Mouse (Mus musculus): Measurements from ENCODE around the gene Lhx5.

Gene Lhx5

DNA sequence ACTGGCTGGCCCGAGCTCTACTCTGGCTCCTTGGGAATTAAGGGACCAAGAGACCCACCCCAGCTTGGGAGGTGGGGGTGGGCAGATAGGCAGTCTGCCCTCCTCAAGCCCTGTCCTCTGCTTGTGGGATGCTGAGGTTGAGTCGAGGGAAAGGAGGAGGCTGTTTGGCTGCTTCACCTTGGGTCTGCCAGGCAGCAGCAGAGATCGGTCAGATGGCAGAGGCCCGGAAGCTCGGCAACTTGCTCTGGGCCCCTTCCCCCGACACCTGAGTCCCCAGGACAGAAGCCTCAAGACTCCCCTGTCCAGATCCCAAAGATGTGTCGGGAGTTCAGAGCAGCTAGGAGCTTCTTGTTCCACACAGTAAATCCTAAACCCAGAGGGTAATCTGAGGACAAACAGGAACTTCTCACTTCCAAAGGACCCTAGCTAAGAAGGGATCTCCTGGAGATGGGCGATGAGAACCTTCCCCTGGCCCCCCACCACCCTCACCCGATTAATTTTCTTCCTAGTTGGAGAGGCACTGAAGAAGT lies 1.1 kb downstream of the Lhx5 start:
- DNase-seq (ENCODE audit: low spot score in 2 of 2), result no peak

DNA sequence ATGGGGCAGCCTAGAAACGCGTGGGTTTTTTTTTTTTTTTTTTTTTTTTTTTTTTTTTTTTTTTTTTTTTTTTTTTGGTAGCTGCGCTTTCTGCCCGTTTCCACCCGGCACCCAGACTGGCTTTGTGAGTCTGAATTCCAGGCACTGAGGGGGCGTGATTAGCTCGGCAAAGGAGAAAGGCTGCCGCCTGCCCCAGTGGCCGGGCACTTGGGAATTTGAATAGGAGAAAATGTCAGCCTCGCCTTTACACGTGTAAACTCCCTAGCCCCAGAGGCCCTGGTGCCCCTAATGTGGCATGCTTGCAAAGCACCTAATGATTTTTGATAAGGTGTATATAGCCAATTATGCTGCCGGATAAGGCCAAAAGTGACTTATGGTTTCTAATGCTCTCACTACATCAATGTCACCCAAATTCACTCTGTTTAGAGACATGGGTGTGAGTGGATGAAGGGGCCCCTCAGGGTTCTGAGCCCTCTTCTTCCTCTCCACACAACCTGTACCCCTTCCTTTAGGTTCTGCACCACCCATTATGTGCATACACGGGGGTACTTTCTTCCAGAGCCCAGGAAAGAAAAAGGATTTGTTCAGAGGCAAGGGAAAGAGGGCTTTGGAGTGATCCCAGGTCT lies 1.7 kb downstream of the Lhx5 start:
- no peak for DNase-seq (ENCODE audit: low spot score in 2 of 2)

DNA sequence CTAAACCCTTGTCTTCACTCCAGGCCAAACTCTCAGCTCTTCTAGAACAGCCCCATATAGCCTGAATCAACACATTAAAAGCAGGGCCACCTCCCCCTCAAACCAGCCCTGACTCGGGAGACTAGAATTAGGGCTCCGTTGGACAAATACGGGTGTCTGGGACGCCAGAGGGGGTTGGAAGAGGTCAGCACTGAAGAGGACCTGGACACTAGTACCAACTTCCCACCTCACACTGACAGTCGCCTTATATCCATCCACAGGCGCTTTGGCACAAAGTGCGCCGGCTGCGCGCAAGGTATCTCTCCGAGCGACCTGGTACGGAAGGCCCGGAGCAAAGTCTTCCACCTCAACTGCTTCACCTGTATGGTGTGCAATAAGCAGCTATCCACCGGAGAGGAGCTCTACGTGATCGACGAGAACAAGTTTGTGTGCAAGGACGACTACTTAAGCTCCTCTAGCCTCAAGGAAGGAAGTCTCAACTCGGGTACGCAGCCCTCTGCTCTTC lies 2.8 kb downstream of the Lhx5 start:
- no peak for DNase-seq (ENCODE audit: low spot score in 2 of 2)

DNA sequence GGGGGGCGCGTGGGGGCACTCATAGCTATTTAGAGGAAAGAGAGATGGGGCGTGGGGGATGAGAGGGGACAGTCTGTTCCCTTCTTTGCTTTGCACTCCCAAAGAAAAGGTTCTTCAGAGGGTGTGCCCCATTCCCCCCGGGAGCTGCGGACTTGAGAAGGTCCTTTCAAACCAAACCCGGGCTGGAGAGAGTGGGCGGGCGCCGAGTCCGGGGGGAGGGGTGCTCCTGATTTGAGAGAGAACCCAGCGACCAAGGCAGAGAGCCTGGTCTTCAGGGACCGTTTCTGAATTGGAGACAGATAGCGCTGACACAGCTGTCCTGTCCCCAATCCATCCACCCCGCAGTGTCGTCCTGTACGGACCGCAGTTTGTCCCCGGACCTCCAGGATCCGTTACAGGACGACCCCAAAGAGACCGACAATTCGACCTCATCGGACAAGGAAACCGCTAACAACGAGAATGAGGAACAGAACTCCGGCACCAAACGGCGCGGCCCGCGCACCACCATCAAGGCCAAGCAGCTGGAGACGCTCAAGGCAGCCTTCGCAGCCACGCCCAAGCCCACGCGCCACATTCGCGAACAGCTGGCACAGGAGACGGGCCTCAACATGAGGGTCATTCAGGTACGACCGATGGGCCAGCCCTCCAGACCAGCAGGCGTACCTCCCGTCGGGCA lies 3.6 kb downstream of the Lhx5 start:
- no peak for DNase-seq (ENCODE audit: low spot score in 2 of 2)

DNA sequence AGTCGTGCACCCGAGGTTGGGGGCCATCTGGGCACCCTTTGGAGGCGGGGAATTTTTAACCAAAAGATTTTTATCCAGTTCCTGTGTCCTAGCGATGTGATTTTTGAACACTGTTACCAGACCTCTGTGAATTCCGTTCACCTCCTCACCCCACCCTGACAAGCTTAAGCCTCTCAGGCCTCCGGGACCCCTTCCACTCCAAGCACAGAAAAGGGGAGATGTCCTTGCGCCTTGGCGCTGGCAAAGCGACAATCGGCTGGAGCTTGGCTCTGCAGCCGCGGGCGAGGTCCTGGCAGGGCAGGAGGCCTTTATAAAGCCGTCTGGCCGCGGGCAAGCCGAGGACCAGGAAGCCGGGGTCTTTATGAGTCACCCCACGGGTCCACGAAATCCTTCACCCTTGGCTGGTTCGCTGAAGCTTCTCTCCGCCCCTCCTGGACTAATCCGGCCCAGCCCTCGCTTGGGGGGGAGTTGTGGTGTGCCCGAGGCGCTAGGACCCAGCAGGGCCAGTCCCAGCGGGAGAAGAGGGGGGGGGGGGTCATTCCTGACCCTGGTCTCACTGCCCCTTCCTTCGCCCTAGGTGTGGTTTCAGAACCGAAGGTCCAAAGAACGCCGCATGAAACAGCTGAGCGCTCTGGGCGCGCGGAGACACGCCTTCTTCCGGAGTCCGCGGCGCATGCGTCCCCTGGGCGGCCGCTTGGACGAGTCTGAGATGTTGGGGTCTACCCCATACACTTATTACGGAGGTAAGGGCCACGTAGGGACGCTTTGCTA lies 4.4 kb downstream of the Lhx5 start:
- DNase-seq (ENCODE audit: low spot score in 2 of 2), result no peak

DNA sequence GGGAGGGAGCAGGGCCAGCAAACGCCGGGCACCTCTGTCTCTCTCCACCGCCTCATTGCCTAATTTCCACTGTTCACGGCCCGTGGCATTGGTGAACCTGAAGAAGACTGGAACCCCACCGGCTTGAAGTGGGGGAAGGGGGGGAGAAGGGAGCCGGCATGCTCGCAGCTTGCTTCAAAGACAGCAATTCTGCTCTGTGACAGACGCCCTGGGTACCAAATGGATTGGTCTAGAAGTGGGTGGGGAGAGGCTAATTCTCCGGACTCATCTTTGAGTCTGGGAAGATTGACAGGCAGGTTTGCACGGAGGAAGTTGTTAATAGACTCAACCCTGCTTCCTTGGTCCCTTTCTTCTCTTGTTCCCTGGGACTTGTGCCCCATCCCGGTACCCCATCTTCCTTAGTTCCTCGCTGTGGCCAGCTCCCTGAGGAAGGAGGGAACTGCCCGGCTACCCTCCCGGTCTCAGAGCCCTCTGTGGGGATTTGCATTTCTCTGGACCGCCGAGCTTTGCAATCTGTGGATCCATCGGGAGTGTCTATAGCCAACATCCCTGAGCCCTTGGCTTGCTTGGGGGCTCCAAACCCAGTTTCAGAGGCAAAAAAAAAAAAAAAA lies 5.5 kb downstream of the Lhx5 start:
- no peak for DNase-seq (ENCODE audit: low spot score in 2 of 2)

DNA sequence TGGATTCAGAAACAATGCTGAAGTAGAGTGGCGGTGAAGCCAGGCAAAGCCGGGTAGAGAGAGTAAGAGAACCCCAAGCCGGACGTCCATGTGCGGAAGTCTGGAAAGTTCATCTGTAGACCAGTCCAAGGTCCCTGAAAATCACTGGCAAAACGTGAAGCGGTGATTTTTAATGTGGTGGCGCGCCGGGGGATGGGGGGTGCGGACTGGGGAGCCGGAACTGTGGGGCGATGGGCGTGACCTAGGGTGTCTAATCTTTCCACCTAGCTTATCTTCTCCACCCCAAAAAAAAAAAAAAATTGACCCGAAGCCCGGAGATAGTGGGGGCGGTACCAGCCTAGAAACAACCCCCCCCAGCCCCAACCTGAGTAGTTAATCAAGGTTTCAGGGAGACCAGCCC lies 6.0 kb downstream of the Lhx5 start:
- DNase-seq (ENCODE audit: low spot score in 2 of 2), result no peak

DNA sequence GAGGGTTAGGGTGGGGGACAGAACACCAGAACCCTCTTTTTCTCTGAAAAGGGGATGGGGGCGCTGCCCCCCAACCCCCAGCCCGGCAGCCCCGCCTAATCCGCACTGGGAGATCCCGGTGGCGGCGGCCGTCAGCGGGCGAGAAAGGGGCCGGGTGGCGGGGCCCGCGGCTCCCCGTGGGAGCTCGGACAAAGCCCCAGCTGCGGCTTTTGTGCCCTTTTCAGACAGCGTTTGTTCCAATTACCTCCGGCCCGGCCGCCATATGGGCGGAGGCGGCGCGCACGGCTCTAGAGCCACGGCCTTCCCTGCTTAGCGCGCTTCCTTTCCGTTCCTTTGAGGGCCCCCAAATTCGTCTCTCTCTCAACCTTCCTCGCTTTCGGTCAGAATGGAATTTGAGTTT lies 6.5 kb downstream of the Lhx5 start:
- DNase-seq (ENCODE audit: low spot score in 2 of 2), result no peak

DNA sequence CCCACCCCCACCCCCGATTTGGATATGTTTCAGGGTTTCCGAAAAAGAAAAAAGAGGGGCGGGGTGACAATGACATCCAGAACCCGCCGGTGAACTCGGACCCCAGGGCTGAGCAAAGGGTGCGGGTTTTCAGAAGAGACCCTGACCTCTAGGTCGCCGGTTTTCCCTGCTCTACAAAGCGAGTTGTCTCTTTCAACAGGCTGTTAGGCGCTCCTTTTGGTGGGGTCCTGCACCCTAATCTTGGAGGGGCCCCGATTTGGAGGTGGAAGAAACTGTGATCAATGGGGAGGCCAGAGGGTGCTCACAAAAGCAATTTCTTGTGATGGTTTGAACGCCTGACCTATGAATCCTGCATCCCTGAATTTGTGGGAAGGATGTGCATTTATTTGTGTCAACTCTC lies 7.0 kb downstream of the Lhx5 start:
- DNase-seq (ENCODE audit: low spot score in 2 of 2), result no peak

DNA sequence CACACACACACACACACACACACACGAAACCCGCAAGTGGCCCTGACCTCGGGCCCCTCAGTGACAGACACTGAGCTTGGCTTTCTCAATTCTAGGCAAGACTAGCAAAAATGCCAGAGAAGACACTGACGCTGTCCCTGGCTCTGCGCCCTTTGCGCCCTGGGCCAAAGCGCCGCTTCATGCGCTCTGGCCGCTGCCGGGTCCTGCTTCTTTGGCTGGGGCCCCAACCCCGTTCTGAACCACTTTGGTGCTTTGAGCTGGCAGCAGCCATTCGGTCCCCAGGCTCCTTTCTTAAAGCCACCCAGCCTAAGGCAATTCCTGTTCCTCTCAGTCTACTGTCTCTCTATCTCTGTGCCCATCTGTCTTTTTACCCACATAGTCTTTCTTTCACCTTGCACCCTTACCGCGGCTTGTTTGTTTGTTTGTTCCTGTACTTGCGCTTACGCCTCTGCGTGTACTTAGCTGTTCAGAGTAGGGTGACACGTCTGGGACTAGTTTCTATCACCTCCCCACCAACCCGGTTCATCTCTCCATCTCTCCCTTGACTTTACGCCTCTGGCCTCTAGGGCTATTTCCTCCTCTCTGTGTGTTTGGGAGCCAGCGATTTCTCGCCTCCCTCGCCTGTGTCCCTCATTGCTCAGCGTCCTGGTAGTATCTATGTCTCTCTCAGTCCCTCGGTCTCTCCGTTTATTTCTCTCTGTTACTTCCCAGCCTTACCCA lies 7.7 kb downstream of the Lhx5 start:
- DNase-seq (ENCODE audit: low spot score in 2 of 2), result no peak

DNA sequence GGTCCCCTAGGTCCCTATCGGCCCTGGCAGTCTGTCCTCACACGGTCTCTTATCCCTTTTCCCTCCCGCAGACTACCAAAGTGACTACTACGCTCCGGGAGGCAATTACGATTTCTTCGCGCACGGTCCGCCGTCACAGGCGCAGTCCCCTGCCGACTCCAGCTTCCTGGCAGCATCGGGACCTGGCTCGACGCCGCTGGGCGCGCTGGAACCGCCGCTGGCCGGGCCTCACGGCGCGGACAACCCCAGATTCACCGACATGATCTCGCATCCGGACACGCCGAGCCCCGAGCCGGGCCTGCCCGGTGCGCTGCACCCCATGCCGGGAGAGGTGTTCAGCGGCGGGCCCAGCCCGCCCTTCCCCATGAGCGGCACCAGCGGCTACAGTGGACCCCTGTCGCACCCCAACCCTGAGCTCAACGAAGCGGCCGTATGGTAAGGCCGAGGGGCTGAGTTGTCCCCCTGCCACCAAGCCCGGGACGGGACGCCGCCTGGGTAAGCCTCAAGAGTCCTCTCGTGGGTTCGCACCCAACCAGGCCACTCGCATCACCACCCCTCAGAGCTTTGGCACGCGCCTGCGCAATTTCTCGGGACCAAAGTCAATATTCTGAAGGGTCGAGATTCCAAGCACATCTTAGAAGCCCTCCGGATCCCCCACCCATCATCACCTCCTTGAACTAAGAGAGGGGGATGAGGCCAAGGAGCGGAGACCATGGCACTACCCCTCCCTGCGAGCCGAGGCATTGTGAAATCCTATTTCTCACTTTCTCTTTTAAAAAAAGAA lies 8.6 kb downstream of the Lhx5 start:
- no peak for DNase-seq (ENCODE audit: low spot score in 2 of 2)

DNA sequence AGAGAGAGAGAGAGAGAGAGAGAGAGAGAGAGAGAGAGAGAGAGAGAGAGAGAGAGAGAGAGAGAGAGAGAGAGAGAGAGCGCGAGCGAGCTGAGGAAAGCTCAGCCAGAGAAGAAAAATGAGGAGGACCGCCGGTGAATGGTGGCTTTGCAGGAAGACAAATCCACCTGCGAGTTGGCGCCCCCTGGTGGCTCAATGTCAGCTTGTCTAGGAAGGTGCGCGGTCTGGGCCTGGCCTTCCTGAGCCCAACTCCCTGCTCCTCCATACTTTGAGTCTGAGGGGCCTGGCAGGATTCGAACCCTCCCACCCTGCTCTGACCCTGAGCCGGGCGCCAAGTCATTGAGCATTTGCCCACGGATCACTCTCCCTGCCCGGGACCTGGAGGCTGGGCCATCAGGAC lies 9.2 kb downstream of the Lhx5 start:
- DNase-seq (ENCODE audit: low spot score in 2 of 2), result peak; percentile 20 to 63

DNA sequence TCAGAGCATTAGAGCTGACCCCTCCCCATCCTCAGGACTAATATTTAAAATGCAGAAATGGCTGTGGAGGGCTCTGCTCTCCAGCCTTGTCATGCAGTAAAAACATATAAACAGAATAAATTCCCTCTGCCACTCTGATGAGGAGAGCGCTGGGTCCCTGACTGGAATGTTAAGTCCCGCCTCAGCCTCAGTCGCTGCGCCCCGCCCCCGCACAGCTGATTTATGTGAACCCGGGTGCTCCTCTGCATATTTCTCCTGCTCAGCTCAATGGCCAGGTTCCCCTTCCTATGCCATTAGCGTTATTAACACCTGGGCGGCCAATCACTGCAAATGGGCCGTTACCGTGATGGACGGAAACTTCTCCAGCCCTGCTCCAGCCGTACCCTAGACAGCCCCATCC lies 15.8 kb downstream of the Lhx5 start:
- DNase-seq (ENCODE audit: low spot score in 2 of 2), result no peak

DNA sequence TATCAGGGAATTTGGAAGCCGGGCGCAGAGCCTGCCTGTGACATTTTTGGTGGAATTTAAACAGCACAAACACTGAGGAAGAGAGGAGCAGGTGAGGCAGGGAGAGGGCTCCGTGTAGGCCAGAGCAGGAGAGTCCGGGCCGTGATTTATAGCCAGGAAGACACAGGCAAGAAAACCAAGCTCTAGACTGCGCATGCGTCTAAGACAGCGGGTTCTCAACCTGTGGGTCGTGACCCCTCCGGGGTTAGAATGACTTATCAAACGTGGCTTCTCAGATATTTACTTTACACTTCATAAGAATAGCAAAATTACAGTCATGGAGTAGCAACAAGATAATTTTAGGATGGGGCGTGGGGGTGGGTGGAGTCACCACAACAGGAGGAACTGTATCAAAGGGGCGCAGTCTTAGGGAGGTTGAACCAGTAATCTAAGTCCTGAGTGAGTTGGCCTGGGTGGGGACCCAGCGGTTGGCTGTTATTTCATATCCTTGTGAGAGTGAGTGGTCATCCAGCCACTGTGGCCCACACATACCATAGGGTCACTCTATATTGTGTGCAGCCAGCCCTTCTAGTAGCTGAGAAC lies 23.3 kb downstream of the Lhx5 start:
- DNase-seq (ENCODE audit: low spot score in 2 of 2), result no peak

DNA sequence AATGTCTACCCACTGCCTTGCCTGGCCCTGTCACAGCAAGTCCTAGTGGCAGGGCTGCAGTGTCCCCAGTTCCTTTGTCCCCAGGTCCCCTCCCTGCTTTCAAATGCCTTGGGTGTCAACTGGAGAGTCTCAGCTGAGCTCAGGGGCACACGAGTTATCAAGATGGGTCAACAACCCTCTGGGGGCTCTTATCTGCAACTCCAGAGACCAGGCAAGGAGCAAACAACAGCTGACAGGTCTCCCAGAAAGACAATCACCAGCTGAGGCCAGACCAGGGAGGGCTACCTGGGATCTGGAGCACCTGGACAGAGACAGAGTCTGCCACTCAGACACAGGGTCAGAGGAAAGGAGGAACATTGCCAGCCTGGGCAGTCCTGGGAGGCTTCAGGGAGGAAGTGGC lies 24.8 kb downstream of the Lhx5 start:
- no peak for DNase-seq (ENCODE audit: low spot score in 2 of 2)

DNA sequence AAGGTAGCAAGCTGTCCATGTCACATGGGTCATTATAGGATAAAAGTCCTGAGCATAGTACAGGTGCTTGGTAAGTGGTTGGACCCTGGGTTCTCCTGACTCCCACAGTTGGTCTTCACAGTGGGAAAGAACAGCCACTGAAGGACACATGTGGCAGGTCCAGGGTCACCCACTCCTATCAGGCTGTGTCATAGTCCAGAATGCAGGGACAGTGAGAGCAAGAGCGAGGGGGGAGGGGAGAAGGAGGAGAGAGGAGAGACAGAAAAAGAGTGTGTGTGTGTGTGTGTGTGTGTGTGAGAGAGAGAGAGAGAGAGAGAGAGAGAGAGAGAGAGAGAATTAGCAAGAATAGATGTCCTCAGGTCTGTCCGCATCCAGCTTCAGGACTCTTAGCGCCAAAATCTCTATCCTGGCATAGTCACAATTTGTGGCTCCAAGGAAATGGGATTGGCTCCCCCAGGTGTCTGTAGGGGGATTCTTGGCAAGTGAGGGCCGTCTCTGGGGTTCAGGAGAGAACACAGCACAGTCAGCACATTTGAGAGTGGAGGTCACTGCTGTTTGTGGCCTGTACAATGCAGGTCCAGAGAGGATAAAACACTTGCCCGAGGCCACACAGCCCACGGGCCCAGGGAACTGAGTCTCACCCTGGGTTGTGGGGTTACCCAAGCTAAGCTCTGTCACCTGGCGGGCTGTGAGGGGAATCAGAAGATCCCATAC lies 25.5 kb downstream of the Lhx5 start:
- DNase-seq (ENCODE audit: low spot score in 2 of 2), result no peak

DNA sequence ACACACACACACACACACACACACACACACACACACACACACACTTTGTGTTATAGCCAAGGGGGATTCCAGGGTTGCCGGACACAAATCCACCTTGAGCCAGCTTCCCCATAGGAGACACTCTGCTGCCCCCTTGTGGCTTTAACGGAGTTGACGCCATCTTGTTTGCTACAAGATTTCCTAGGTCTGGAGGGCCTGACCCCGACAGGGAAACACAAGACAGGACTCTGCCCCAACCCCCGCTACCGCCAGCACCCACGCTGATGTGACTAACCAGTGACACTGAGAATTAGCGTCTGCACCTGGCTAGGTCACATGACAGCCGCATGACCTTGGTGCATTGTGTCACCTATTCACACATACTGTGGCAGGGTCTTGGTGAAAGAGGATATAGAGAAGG lies 26.1 kb downstream of the Lhx5 start:
- DNase-seq (ENCODE audit: low spot score in 2 of 2), result no peak

DNA sequence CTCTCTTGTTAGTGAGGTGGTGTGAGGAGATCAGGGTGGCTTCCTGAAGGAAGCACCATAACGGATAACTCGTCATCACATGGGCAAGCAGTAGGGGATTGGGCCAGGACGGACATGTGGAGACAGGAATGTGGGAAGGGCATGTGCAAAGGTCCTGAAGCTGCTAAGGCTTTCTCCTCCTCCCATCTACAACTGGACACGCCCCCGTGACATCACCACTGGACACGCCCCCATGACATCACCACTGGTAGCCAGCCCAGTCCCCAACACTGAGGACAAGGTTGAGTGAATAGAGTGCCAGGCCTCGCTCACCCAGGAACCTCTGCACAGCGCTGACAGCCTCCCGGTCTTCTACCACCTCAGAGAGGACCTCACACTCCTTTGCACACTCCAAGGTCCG lies 27.6 kb downstream of the Lhx5 start:
- no peak for DNase-seq (ENCODE audit: low spot score in 2 of 2)

DNA sequence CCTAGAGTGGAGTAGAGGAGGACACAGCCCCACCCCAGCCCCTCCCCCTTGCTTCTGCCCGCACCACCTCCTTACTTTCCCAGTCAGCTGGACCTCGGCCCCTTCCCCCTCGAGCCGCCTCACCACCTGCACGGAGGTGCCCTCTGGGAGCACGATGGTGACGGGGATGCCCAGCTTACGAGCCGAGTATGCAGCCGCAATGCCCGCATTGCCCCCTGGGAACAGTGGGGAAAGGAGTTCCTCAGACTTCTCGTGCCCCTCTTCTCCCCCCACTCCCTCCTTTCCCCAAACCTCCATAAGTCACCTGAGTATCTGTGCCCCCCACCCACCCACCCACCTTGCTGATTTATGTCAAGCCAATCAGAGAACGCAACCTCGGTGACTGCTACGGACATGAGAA lies 30.4 kb downstream of the Lhx5 start:
- no peak for DNase-seq (ENCODE audit: low spot score in 2 of 2)

DNA sequence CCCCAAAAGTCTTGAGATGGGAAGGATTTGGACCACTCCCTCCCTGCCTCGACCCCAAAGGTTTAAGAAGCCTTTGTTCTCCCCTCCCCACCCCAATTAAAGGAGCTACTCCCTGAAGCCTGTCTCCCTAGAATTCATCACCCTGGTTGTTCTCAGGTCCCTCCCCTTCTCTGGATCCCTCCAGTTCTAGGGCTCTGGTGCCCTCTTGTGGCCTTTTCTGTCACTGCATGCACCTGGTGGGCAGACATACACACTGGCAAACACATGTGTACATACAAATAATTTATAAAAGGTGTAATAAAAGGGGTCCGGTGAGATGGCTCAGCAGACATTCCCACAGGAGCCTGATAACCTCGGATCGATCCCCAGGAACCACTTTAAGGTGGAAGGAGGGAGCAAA lies 32.8 kb downstream of the Lhx5 start:
- no peak for DNase-seq (ENCODE audit: low spot score in 2 of 2)

Data from heart, adult 9 months (tissue).